Mouse (Mus musculus): ENCODE measurements around the gene Rab31.
A peak's percentile ranks its signal among the peaks of the same experiment; 100 is the strongest.

Rab31 gene

GRCm38 (mm10) chr17:65782551-65783141 lies 10.1 kb upstream of the Rab31 start, which contains the start of gene Ppp4r1:
TSS of gene Ppp4r1 (plus strand) at chr17:65782573.
- DNase-seq = peak; percentile 90 to 93

- no peak for DNase-seq
Observed at GRCm38 (mm10) chr17:65780970-65781369, 8.4 kb upstream of the Rab31 start.

GRCm38 (mm10) chr17:65777461-65777860 lies 4.9 kb upstream of the Rab31 start:
- no peak for DNase-seq

GRCm38 (mm10) chr17:65776228-65776627 lies 3.7 kb upstream of the Rab31 start:
- DNase-seq = no peak

GRCm38 (mm10) chr17:65774439-65774838 lies 1.9 kb upstream of the Rab31 start:
- DNase-seq = no peak

- peak; percentile 14 to 20 for DNase-seq
Observed at GRCm38 (mm10) chr17:65773617-65774016, 1.1 kb upstream of the Rab31 start.

GRCm38 (mm10) chr17:65770982-65771915 lies 1.3 kb downstream of the Rab31 start:
- DNase-seq = peak; percentile 30 to 34

GRCm38 (mm10) chr17:65768486-65768885 lies 4.1 kb downstream of the Rab31 start:
- peak in 1 of 2 experiments; percentile 44 for DNase-seq

- no peak for DNase-seq
Observed at GRCm38 (mm10) chr17:65763221-65763620, 9.3 kb downstream of the Rab31 start.

GRCm38 (mm10) chr17:65757150-65757549 lies 15.4 kb downstream of the Rab31 start:
- peak; percentile 32 to 35 for DNase-seq

- no peak for DNase-seq
Observed at GRCm38 (mm10) chr17:65755857-65756256, 16.7 kb downstream of the Rab31 start.

- no peak for DNase-seq
Observed at GRCm38 (mm10) chr17:65753130-65753529, 19.4 kb downstream of the Rab31 start.

GRCm38 (mm10) chr17:65750301-65750700 lies 22.3 kb downstream of the Rab31 start:
- DNase-seq = peak in 1 of 2 experiments; percentile 32

GRCm38 (mm10) chr17:65749803-65750202 lies 22.7 kb downstream of the Rab31 start:
- no peak for DNase-seq

- DNase-seq = no peak
Observed at GRCm38 (mm10) chr17:65748997-65749396, 23.6 kb downstream of the Rab31 start.

GRCm38 (mm10) chr17:65746314-65746713 lies 26.2 kb downstream of the Rab31 start:
- DNase-seq = no peak

GRCm38 (mm10) chr17:65743664-65744330 lies 28.8 kb downstream of the Rab31 start:
- DNase-seq = no peak

GRCm38 (mm10) chr17:65742969-65743368 lies 29.6 kb downstream of the Rab31 start:
- no peak for DNase-seq

GRCm38 (mm10) chr17:65742245-65742905 lies 30.2 kb downstream of the Rab31 start:
- peak in 1 of 2 experiments; percentile 26 for DNase-seq

GRCm38 (mm10) chr17:65741565-65741964 lies 31.0 kb downstream of the Rab31 start:
- DNase-seq = no peak

GRCm38 (mm10) chr17:65739874-65740725 lies 32.5 kb downstream of the Rab31 start:
- DNase-seq = no peak

- no peak for DNase-seq
Observed at GRCm38 (mm10) chr17:65737622-65738021, 34.9 kb downstream of the Rab31 start.

All from cerebellum, postnatal 10 days (tissue).